Mouse (Mus musculus): ENCODE results near the gene Ccnq. TPM values are rescaled to one million over a fixed set of nuclear protein-coding genes. Genes with fewer than 3 reads are reported as not detected.

Gene Ccnq
- polyA plus RNA-seq, 1 experiment from 2014 or later: 40.9 TPM

- Histone ChIP-seq H3K9me3 (no peaks in the 10 kb centered on the region), H3K27ac (no peak overlapping the region), H3K36me3 (no peaks in the 10 kb centered on the region), H3K9ac (no peak overlapping the region), H3K4me2 (no peak overlapping the region), H3K4me3 (no peak overlapping the region), H3K4me1 (no peaks in the 10 kb centered on the region), H3K27me3 (no peaks in the 10 kb centered on the region)
- 69% methylated on average over 3 of the region's 3 CpGs for WGBS
- no peak for ATAC-seq (ENCODE audit: borderline replicate concordance, extremely low read depth, low FRiP score, low TSS enrichment)
These were observed 29.0 kb upstream of the Ccnq start for GRCm38 (mm10) chr11:78780571-78780970.

DNA sequence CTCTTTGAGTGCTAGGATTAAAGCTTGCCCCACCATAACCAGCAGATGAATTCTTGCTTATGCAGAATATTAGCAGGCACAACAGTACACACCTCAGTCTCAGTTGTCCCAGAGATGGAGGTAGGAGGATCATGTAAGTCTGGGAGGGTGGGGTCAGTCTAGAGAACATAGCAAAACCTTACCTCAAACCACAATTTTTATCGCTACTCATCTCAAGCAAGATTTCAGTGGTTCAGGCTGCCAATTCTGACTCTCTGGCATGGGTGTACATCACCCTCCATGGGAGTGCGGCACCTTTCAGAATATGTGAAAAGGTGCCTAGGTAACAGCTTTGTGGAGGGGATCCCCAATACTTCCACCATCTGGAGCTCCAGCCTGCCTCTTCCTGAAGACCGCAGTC lies 28.5 kb upstream of the Ccnq start:
- ATAC-seq (ENCODE audit: borderline replicate concordance, extremely low read depth, low FRiP score, low TSS enrichment): no peak
- no peaks in the 10 kb centered on the region for H3K36me3 ChIP-seq
- H3K9me3 ChIP-seq: no peaks in the 10 kb centered on the region
- no peaks in the 10 kb centered on the region for H3K4me1 ChIP-seq
- WGBS: 95% methylated on average over 3 of the region's 3 CpGs
- no peak overlapping the region for H3K4me3 ChIP-seq
- no peaks in the 10 kb centered on the region for H3K27me3 ChIP-seq
- no peak overlapping the region for H3K27ac ChIP-seq
- H3K9ac ChIP-seq: no peak overlapping the region
- H3K4me2 ChIP-seq: no peak overlapping the region

DNA sequence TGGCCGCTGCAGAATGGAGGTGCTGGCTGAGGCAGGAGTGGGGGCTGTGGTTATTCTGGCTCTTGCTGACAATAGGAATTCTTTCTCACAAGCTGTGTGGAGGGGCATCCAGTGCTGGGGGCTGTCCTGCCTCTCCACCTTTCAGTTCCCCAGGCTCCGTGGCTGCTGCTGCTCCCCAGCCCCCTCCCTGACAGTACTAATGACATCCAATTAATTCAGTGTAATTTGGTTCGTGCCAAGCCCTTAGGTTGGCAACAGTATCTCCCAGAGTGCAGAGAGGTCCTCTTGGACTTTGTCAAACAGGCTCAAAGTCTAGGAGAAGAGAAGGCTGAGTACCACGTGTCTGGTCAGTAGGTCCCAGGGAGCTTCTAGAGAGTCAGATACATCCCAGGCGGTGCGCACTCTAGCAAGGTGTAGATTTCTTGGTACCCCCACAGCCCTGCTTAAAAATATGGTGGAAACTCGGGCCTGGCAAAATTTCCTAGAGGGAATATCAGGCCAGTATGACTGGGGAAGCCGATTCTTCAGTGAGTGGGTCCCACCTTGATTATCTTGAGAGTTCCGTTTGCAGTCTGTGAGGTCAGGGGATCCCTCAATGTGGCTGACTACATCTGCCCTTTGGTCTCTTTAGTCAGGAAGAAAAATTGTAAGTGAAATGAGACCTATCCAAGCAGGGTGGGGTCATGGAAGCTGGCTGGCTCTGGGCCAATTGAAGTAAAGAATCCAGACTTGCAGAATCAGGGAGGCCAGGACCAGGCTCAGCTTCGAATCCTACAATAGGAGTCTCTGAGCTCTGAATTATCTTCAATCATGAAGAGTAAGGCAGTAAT lies 26.5 kb upstream of the Ccnq start:
- ATAC-seq (ENCODE audit: borderline replicate concordance, extremely low read depth, low FRiP score, low TSS enrichment): no peak
- H3K27ac ChIP-seq: no peak overlapping the region
- H3K4me1 ChIP-seq: no peaks in the 10 kb centered on the region
- H3K9me3 ChIP-seq: no peaks in the 10 kb centered on the region
- no peaks in the 10 kb centered on the region for H3K36me3 ChIP-seq
- H3K27me3 ChIP-seq: no peaks in the 10 kb centered on the region
- WGBS: 56% methylated on average over 10 of the region's 10 CpGs
- no peak overlapping the region for H3K4me3 ChIP-seq
- H3K4me2 ChIP-seq: no peak overlapping the region
- no peak overlapping the region for H3K9ac ChIP-seq

GRCm38 (mm10) chr11:78771751-78772283 lies 20.3 kb upstream of the Ccnq start:
- ATAC-seq (ENCODE audit: borderline replicate concordance, extremely low read depth, low FRiP score, low TSS enrichment): no peak
- H3K27me3 ChIP-seq: no peaks in the 10 kb centered on the region
- H3K4me3 ChIP-seq: no peak overlapping the region
- no peak overlapping the region for H3K27ac ChIP-seq
- H3K36me3 ChIP-seq: no peaks in the 10 kb centered on the region
- WGBS: 36% methylated on average over 11 of the region's 11 CpGs
- no peaks in the 10 kb centered on the region for H3K4me1 ChIP-seq
- no peak overlapping the region for H3K4me2 ChIP-seq
- H3K9me3 ChIP-seq: no peaks in the 10 kb centered on the region
- H3K9ac ChIP-seq: no peak overlapping the region

DNA sequence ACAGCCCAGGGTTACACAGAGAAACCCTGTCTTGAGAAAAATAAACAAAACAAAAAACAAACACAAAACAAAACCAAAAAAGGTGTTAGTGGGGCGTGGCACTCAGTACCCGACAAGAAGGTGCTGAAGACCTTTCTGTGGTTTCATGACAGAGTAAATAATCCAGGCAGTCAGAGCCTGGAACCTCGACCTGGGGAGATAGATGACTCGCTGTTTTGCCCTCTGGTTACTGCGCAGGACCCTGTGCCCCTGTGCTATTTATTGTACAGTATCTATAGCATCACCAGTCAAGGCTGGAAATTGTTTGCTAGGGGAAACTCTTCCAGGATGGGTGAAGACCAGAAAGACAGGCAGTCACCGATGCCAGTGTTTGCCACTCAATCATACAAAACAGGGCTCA lies 18.9 kb upstream of the Ccnq start:
- H3K9ac ChIP-seq: no peak overlapping the region
- H3K4me2 ChIP-seq: no peak overlapping the region
- no peak overlapping the region for H3K27ac ChIP-seq
- H3K9me3 ChIP-seq: no peaks in the 10 kb centered on the region
- no peak for ATAC-seq (ENCODE audit: borderline replicate concordance, extremely low read depth, low FRiP score, low TSS enrichment)
- H3K4me1 ChIP-seq: no peaks in the 10 kb centered on the region
- 66% methylated on average over 6 of the region's 6 CpGs for WGBS
- H3K4me3 ChIP-seq: no peak overlapping the region
- no peaks in the 10 kb centered on the region for H3K27me3 ChIP-seq
- no peaks in the 10 kb centered on the region for H3K36me3 ChIP-seq

DNA sequence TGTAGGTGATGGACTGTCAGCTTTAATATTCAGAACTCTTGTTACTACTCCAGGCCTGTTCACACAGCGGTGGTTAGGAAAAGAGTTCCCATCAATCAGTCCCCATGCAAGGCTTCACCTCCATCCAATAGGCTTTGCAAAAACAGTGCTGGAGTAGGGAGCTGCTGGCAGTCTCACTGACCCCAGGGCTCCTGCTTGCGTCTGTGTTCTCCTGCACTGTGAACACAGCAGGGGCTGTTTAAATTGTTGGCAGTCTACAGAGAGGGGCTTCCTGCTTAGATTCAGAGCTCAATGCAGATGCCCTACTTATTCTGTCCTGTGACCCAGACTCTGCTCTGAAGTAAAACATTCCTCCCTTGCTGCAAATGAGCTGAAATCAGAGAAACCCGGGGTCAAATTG lies 17.2 kb upstream of the Ccnq start:
- Histone ChIP-seq H3K36me3 (no peaks in the 10 kb centered on the region), H3K4me3 (no peak overlapping the region), H3K9me3 (no peaks in the 10 kb centered on the region), H3K4me1 (no peaks in the 10 kb centered on the region), H3K27ac (no peak overlapping the region), H3K9ac (no peak overlapping the region), H3K27me3 (no peaks in the 10 kb centered on the region), H3K4me2 (no peak overlapping the region)
- no peak for ATAC-seq (ENCODE audit: borderline replicate concordance, extremely low read depth, low FRiP score, low TSS enrichment)
- 31% methylated on average over 3 of the region's 3 CpGs for WGBS

DNA sequence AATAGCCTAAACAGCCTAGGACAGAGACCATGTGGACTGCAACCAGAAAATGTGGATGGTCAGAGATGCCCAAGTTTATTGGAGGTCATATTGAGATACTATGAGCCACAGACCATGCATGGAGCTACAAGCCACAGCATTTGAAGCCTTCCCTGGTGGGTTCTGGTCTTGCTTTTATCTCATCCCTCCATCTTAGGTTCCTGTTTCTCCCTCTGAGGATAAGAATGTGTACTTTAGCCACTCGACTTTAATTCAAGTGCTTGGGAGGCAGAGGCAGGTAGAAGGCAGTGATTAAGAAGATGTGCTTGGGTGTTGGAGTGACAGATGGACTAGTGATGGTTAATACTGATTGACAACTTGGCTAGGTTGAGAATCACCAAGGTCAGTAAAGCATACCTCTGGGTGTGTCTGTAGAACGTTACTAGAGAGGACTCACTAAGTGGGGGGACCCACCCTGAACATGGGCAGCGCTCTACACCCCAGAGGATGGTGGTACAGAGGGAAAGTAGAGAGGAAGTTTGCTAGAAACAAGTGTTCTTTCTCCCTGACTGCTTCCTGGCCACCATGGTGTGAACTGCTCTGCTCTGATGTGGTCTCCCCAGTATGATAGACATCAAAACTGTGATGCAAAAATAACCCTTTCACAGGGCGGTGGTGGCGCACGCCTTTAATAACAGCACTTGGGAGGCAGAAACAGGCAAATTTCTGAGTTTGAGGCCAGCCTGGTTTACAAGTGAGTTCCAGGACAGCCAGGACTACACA lies 14.7 kb upstream of the Ccnq start:
- no peaks in the 10 kb centered on the region for H3K4me1 ChIP-seq
- no peaks in the 10 kb centered on the region for H3K36me3 ChIP-seq
- WGBS: 78% methylated on average over 6 of the region's 6 CpGs
- H3K4me2 ChIP-seq: no peak overlapping the region
- H3K9ac ChIP-seq: no peak overlapping the region
- H3K27me3 ChIP-seq: no peaks in the 10 kb centered on the region
- no peak overlapping the region for H3K27ac ChIP-seq
- H3K4me3 ChIP-seq: no peak overlapping the region
- no peak for ATAC-seq (ENCODE audit: borderline replicate concordance, extremely low read depth, low FRiP score, low TSS enrichment)
- no peaks in the 10 kb centered on the region for H3K9me3 ChIP-seq

DNA sequence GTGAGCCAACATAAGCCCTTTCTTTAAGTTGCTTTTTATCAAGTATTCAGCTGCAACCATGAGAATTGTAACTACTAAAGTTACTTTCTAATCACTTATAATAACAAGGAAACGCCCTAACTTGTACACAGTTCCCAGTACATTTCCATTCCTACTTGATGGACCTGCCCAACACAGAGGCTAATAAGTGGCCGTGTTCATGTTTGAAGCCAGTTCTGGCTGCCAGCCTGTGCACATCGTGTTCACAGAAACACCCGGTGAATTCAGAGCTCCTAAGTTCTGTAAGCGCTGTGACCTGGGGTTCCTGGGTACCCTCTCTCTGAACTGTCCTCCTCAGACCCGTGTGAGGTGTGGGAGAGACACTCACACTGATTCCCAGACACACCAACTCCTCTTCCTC lies 13.3 kb upstream of the Ccnq start:
- Histone ChIP-seq H3K9me3 (no peaks in the 10 kb centered on the region), H3K27me3 (no peaks in the 10 kb centered on the region), H3K36me3 (no peaks in the 10 kb centered on the region), H3K9ac (no peak overlapping the region), H3K4me2 (no peak overlapping the region), H3K27ac (no peak overlapping the region), H3K4me1 (no peaks in the 10 kb centered on the region), H3K4me3 (no peak overlapping the region)
- no peak for ATAC-seq (ENCODE audit: borderline replicate concordance, extremely low read depth, low FRiP score, low TSS enrichment)
- 65% methylated on average over 6 of the region's 6 CpGs for WGBS

DNA sequence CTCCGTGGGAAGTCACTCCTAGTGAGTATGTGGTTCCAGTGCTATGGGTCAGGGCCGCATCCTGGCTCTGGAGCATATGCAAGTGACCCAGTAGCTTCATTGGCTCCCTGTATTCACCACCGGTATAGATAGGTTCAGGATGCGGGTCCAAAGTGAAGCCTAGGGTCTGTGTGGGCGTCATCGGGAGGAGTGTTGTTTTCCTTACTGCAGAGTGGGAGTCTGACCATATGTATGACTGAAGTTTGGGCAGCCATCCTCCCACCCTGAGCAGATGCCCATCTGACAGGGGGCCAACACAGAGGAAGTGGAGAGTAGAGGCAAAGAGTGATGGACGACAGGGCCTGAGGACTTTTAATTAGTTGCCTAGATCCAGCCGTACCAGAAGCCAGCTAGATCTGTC lies 12.8 kb upstream of the Ccnq start:
- ATAC-seq (ENCODE audit: borderline replicate concordance, extremely low read depth, low FRiP score, low TSS enrichment): no peak
- 74% methylated on average over 8 of the region's 8 CpGs for WGBS
- no peak overlapping the region for H3K27ac ChIP-seq
- H3K27me3 ChIP-seq: no peaks in the 10 kb centered on the region
- no peaks in the 10 kb centered on the region for H3K9me3 ChIP-seq
- H3K4me2 ChIP-seq: no peak overlapping the region
- H3K36me3 ChIP-seq: no peaks in the 10 kb centered on the region
- H3K4me1 ChIP-seq: no peaks in the 10 kb centered on the region
- no peak overlapping the region for H3K4me3 ChIP-seq
- no peak overlapping the region for H3K9ac ChIP-seq

DNA sequence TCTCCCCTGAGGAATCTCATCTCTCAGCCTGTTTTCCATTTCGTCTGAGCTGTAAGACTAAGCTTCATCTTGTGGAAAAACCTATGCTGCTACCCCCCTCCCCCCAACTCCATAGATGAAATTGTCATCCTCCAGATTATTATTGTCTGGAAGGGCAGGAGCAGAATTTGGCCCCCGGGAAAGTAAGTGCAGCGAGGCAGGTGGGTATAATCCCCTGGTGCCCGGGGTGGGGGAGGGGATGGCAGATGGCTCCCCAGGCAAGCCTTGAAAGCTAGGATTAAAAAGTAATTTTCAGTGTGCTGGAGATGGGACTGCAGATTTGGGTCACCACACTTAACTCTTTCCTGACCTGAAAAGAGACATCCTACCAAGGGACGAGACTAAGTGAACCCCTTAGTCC lies 10.7 kb upstream of the Ccnq start:
- ATAC-seq (ENCODE audit: borderline replicate concordance, extremely low read depth, low FRiP score, low TSS enrichment): no peak
- Histone ChIP-seq H3K9me3 (no peaks in the 10 kb centered on the region), H3K4me2 (no peak overlapping the region), H3K4me1 (no peaks in the 10 kb centered on the region), H3K9ac (no peak overlapping the region), H3K36me3 (no peaks in the 10 kb centered on the region), H3K4me3 (no peak overlapping the region), H3K27ac (no peak overlapping the region), H3K27me3 (no peaks in the 10 kb centered on the region)
- 47% methylated on average over 5 of the region's 5 CpGs for WGBS

DNA sequence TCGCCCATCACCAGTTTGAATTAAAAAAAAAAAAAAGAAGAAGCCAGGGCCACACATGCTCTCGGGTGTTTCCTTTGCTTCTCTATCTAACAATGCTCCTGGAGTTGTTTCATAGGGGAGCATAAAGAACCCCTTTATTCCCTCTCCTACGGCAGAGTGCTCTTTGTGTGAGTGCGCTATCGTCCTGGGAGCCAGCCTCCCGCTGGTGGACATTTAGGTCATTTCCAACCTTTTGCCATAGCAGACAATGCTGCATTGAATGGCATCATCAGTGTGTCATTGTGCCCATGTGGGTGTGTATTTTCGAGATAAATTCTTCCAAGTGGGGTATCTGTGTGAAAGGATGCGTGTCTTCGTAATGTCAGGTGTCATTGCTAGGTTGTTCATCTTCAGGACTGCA lies 9.6 kb upstream of the Ccnq start:
- no peak overlapping the region for H3K4me2 ChIP-seq
- H3K27ac ChIP-seq: no peak overlapping the region
- no peak overlapping the region for H3K9ac ChIP-seq
- 68% methylated on average over 9 of the region's 9 CpGs for WGBS
- H3K4me1 ChIP-seq: no peaks in the 10 kb centered on the region
- H3K27me3 ChIP-seq: no peaks in the 10 kb centered on the region
- no peaks in the 10 kb centered on the region for H3K9me3 ChIP-seq
- no peaks in the 10 kb centered on the region for H3K36me3 ChIP-seq
- no peak overlapping the region for H3K4me3 ChIP-seq
- no peak for ATAC-seq (ENCODE audit: borderline replicate concordance, extremely low read depth, low FRiP score, low TSS enrichment)

GRCm38 (mm10) chr11:78755299-78755698 lies 3.8 kb upstream of the Ccnq start:
- Histone ChIP-seq H3K9ac (no peak overlapping the region), H3K4me3 (no peak overlapping the region), H3K4me2 (no peak overlapping the region), H3K27ac (no peak overlapping the region), H3K4me1 (peaks cover 10% of the 10 kb centered on the region; the same call in 1 of the 2 replicates), H3K27me3 (no peaks in the 10 kb centered on the region), H3K36me3 (no peaks in the 10 kb centered on the region), H3K9me3 (no peaks in the 10 kb centered on the region)
- ATAC-seq (ENCODE audit: borderline replicate concordance, extremely low read depth, low FRiP score, low TSS enrichment): no peak
- 60% methylated on average over 1 of the region's 1 CpGs for WGBS

All from lung, embryonic 15.5 days (tissue).